Comparison of ENCODE assay signal across 7 mouse cellular contexts in the genomic region with DNA sequence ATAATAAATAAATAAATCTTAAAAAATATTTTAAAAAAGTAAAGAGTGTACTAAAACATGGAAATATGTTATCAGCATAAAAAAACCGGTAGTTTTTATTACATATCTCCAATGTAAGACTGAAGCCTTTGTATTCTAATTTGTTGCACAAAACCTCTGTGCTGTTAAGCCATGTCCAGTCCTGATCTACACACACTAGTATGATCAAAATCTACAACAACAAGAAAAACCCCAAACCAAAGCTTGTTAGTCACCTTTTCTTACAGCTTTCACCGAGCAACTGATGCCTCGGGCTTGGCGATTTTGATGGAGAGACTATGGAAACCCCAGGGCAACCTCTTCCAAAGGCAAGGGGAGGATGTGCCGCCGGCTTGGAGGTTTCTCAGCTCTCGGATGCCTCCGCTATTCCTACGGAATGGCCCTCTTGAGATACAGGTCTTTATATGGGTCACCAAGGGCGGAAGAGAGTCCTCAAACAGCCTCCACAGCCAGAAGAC. TPM values are rescaled to one million over a fixed set of nuclear protein-coding genes. Genes with fewer than 3 reads are reported as not detected.
A peak's percentile ranks its signal among the peaks of the same experiment; 100 is the strongest.
DNase-seq lines count a peak whose midpoint lies in the region; ATAC-seq lines count a peak whose summit lies in the region.

No protein-coding gene starts in this region.

- peak overlapping the region; percentile 84 for H3K4me3 ChIP-seq in neural tube, embryonic 11.5 days (ENCODE audit: low read depth, low read length)
- H3K4me3 ChIP-seq in forebrain, embryonic 12.5 days (replicated peaks): peak overlapping the region; percentile 90
- H3K4me3 ChIP-seq in liver, embryonic 11.5 days (ENCODE audit: low read depth, low read length): peak overlapping the region; percentile 75
- H3K4me3 ChIP-seq in stomach, embryonic 15.5 days (replicated peaks): peak overlapping the region; percentile 83

- DNase-seq in neural tube, embryonic 11.5 days (ENCODE audit: low spot score): no peak
- no peak for DNase-seq in neural tube, embryonic 10.5 days (ENCODE audit: extremely low spot score, low spot score)
- no peak for DNase-seq in liver, embryonic 11.5 days (ENCODE audit: low spot score)
- DNase-seq in frontal cortex, postnatal 36 days (ENCODE audit: low spot score in 2 of 2): no peak
- no peak for DNase-seq in adipocyte (ENCODE audit: low spot score)

- H3K4me1 ChIP-seq in neural tube, embryonic 11.5 days (ENCODE audit: control insufficient read depth, insufficient read depth, low read length): peaks cover 7% of the 10 kb centered on the region
- peaks cover 12% of the 10 kb centered on the region for H3K4me1 ChIP-seq in forebrain, embryonic 12.5 days
- peaks cover 4% of the 10 kb centered on the region for H3K4me1 ChIP-seq in liver, embryonic 11.5 days (replicated peaks; ENCODE audit: control insufficient read depth, insufficient read depth, low read length)
- peaks cover 11% of the 10 kb centered on the region for H3K4me1 ChIP-seq in stomach, embryonic 15.5 days

- H3K27me3 ChIP-seq in neural tube, embryonic 11.5 days (ENCODE audit: control insufficient read depth, insufficient read depth, low read length): no peaks in the 10 kb centered on the region
- H3K27me3 ChIP-seq in forebrain, embryonic 12.5 days: no peaks in the 10 kb centered on the region
- H3K27me3 ChIP-seq in liver, embryonic 11.5 days (replicated peaks; ENCODE audit: control insufficient read depth, insufficient read depth, low read length): no peaks in the 10 kb centered on the region
- no peaks in the 10 kb centered on the region for H3K27me3 ChIP-seq in stomach, embryonic 15.5 days (replicated peaks)

- H3K9me3 ChIP-seq in neural tube, embryonic 11.5 days (ENCODE audit: control insufficient read depth, low read length): no peaks in the 10 kb centered on the region
- no peaks in the 10 kb centered on the region for H3K9me3 ChIP-seq in forebrain, embryonic 12.5 days
- no peaks in the 10 kb centered on the region for H3K9me3 ChIP-seq in liver, embryonic 11.5 days (ENCODE audit: control insufficient read depth, low read length)
- H3K9me3 ChIP-seq in stomach, embryonic 15.5 days: no peaks in the 10 kb centered on the region

- peak overlapping the region; percentile 66 for H3K4me2 ChIP-seq in neural tube, embryonic 11.5 days (ENCODE audit: low read depth)
- peak overlapping the region; percentile 81 for H3K4me2 ChIP-seq in forebrain, embryonic 12.5 days
- H3K4me2 ChIP-seq in liver, embryonic 11.5 days: peak overlapping the region; percentile 91
- peak overlapping the region; percentile 55 for H3K4me2 ChIP-seq in stomach, embryonic 15.5 days

- ATAC-seq in neural tube, embryonic 11.5 days (ENCODE audit: insufficient read depth, low FRiP score, low TSS enrichment): peak; percentile 17
- peak; percentile 47; the same call in 1 of the 2 replicates for ATAC-seq in forebrain, embryonic 12.5 days (ENCODE audit: low FRiP score)
- ATAC-seq in liver, embryonic 11.5 days (replicated peaks; ENCODE audit: low FRiP score): peak; percentile 57; the same call in 1 of the 2 replicates
- no peak; the same call in 1 of the 2 replicates for ATAC-seq in stomach, embryonic 15.5 days (ENCODE audit: insufficient read depth, low FRiP score, low read depth)

- H3K9ac ChIP-seq in neural tube, embryonic 11.5 days (ENCODE audit: low read length): peak overlapping the region; percentile 94
- H3K9ac ChIP-seq in forebrain, embryonic 12.5 days: peak overlapping the region; percentile 88
- peak overlapping the region; percentile 82 for H3K9ac ChIP-seq in liver, embryonic 11.5 days (ENCODE audit: low read depth, low read length)
- peak overlapping the region; percentile 75 for H3K9ac ChIP-seq in stomach, embryonic 15.5 days

- 1% methylated on average over 10 of the region's 10 CpGs for WGBS in neural tube, embryonic 11.5 days
- under 1% methylated on average over 10 of the region's 10 CpGs for WGBS in forebrain, embryonic 12.5 days
- under 1% methylated on average over 10 of the region's 10 CpGs for WGBS in liver, embryonic 11.5 days
- WGBS in stomach, embryonic 15.5 days: 0% methylated on average over 10 of the region's 10 CpGs

- peaks cover 4% of the 10 kb centered on the region; the same call in 1 of the 2 replicates for H3K36me3 ChIP-seq in neural tube, embryonic 11.5 days (ENCODE audit: control insufficient read depth, insufficient read depth, low read length)
- H3K36me3 ChIP-seq in forebrain, embryonic 12.5 days (replicated peaks): peaks cover 26% of the 10 kb centered on the region
- H3K36me3 ChIP-seq in liver, embryonic 11.5 days (ENCODE audit: control insufficient read depth, insufficient read depth, low read length): peaks cover 16% of the 10 kb centered on the region
- peaks cover 21% of the 10 kb centered on the region; the same call in 1 of the 2 replicates for H3K36me3 ChIP-seq in stomach, embryonic 15.5 days

- H3K27ac ChIP-seq in neural tube, embryonic 11.5 days (ENCODE audit: low read depth, low read length): no peak overlapping the region
- 0 out of 2 replicates have a peak overlapping the region, but pooled peaks have one; percentile 36 for H3K27ac ChIP-seq in forebrain, embryonic 12.5 days
- H3K27ac ChIP-seq in liver, embryonic 11.5 days (ENCODE audit: low read depth, low read length): peak overlapping the region; percentile 61; the same call in 1 of the 2 replicates
- peak overlapping the region; percentile 68; the same call in 1 of the 2 replicates for H3K27ac ChIP-seq in stomach, embryonic 15.5 days

RNA-seq across cellular contexts. Expression of a gene that starts 0.3 kb away (rescaled TPM):
- 45.4 and 50.7 TPM in 2 replicates for polyA plus RNA-seq in neural tube, embryonic 11.5 days (2014; fragmentation: Nextera tagmentation; extraction: Ambion mirVana)
- polyA plus RNA-seq in forebrain, embryonic 12.5 days (2016; fragmentation: Nextera tagmentation; extraction: Ambion mirVana): 53.4 and 55.6 TPM in 2 replicates
- 41.5 and 48.0 TPM in 2 replicates for polyA plus RNA-seq in liver, embryonic 11.5 days (2014; fragmentation: Nextera tagmentation; extraction: Ambion mirVana)
- 83.4 and 85.6 TPM in 2 replicates for polyA plus RNA-seq in stomach, embryonic 15.5 days (2015; fragmentation: Nextera tagmentation; extraction: Ambion mirVana)

RNA-seq across cellular contexts. Expression of a gene that starts 0.4 kb away (rescaled TPM):
- polyA plus RNA-seq in neural tube, embryonic 11.5 days (2014; fragmentation: Nextera tagmentation; extraction: Ambion mirVana): 48.5 and 51.6 TPM in 2 replicates
- polyA plus RNA-seq in forebrain, embryonic 12.5 days (2016; fragmentation: Nextera tagmentation; extraction: Ambion mirVana): 52.4 and 55.1 TPM in 2 replicates
- 44.3 and 53.0 TPM in 2 replicates for polyA plus RNA-seq in liver, embryonic 11.5 days (2014; fragmentation: Nextera tagmentation; extraction: Ambion mirVana)
- polyA plus RNA-seq in stomach, embryonic 15.5 days (2015; fragmentation: Nextera tagmentation; extraction: Ambion mirVana): 37.7 and 37.9 TPM in 2 replicates

RNA-seq across cellular contexts. Expression of a gene that starts 40.0 kb away (rescaled TPM):
- 0.12 and 0.19 TPM in 2 replicates for polyA plus RNA-seq in neural tube, embryonic 11.5 days (2014; fragmentation: Nextera tagmentation; extraction: Ambion mirVana)
- 0.05 TPM in 1 of 2 replicates, not detected in the other for polyA plus RNA-seq in forebrain, embryonic 12.5 days (2016; fragmentation: Nextera tagmentation; extraction: Ambion mirVana)
- polyA plus RNA-seq in liver, embryonic 11.5 days (2014; fragmentation: Nextera tagmentation; extraction: Ambion mirVana): 0.05 and 0.16 TPM in 2 replicates
- polyA plus RNA-seq in stomach, embryonic 15.5 days (2015; fragmentation: Nextera tagmentation; extraction: Ambion mirVana): 0.35 and 0.53 TPM in 2 replicates
